Mouse (Mus musculus) midbrain, embryonic 10.5 days (tissue): ENCODE results near the gene B3gat2. TPM values are rescaled to one million over a fixed set of nuclear protein-coding genes. Genes with fewer than 3 reads are reported as not detected.

Experiments
- DNase-seq: peaks from one replicate; pipeline ENCODE4 v3.0.0-alpha.2; 2017; ENCODE audit warnings: low spot score
- H3K27ac ChIP-seq: fragments of 300-500 bp; sonication (generic); replicated peaks from 2 replicates; pipeline ENCODE4 v1.5.1; 2016; ENCODE audit warnings: mild to moderate bottlenecking
- H3K27me3 ChIP-seq: fragments of 300-500 bp; sonication (generic); 2 replicates; pipeline ENCODE4 v1.6.1; 2016; ENCODE audit warnings: low read depth, mild to moderate bottlenecking; ENCODE audit not compliant: poor library complexity, severe bottlenecking
- H3K36me3 ChIP-seq: fragments of 300-500 bp; sonication (generic); 2 replicates; pipeline ENCODE4 v1.6.1; 2016; ENCODE audit warnings: mild to moderate bottlenecking, moderate library complexity
- H3K4me1 ChIP-seq: fragments of 300-500 bp; sonication (generic); 2 replicates; pipeline ENCODE4 v1.6.1; 2016
- H3K4me3 ChIP-seq: fragments of 300-500 bp; sonication (generic); 2 replicates; pipeline ENCODE4 v1.5.1; 2016; ENCODE audit warnings: mild to moderate bottlenecking, moderate library complexity
- H3K9me3 ChIP-seq: fragments of 300-500 bp; sonication (generic); replicated peaks from 2 replicates; pipeline ENCODE4 v1.6.1; 2016; ENCODE audit warnings: mild to moderate bottlenecking
- WGBS: fragments of 180-500 bp; shearing (Covaris S2); methylation state at CpG from one replicate; pipeline ENCODE4 v1.1.7; 2016; 5-methylcytosine and 5-hydroxymethylcytosine counted together
- polyA plus RNA-seq: library from polyadenylated mRNA; unstranded; fragments of >200 nt; fragmentation: Nextera tagmentation; extraction: Ambion mirVana; gene quantifications from 2 replicates; pipeline ENCODE4 v1.2.1, GENCODE M21; 2016

The B3gat2 gene
- polyA plus RNA-seq, 1 experiment from 2014 or later, result 1.1 TPM

DNA sequence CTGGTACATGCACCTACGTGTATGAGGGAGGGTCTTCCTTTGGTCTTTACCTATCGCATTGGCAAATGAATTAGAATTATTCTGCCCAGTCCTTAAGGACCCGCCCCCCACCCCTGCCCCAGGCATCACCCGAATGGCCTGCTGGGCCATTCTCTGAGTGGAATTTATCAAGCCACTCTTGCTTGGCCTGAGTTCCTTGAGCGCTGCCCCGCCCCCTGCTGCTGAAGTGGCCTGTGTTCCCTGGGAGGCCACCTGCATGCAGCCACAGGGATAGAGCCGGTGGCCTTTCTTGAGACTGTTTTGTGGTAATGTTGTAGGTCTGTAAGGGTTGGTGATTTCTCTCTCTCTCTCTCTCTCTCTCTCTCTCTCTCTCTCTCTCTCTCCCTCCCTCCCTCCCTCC lies 2.2 kb downstream of the B3gat2 start:
- Histone ChIP-seq H3K27me3 (peaks cover 68% of the 10 kb centered on the region), H3K27ac (no peak overlapping the region), H3K4me1 (peaks cover 26% of the 10 kb centered on the region), H3K36me3 (no peaks in the 10 kb centered on the region), H3K4me3 (peak overlapping the region; percentile 74), H3K9me3 (no peaks in the 10 kb centered on the region)
- peak; percentile 34 for DNase-seq
- 2% methylated on average over 7 of the region's 7 CpGs for WGBS

DNA sequence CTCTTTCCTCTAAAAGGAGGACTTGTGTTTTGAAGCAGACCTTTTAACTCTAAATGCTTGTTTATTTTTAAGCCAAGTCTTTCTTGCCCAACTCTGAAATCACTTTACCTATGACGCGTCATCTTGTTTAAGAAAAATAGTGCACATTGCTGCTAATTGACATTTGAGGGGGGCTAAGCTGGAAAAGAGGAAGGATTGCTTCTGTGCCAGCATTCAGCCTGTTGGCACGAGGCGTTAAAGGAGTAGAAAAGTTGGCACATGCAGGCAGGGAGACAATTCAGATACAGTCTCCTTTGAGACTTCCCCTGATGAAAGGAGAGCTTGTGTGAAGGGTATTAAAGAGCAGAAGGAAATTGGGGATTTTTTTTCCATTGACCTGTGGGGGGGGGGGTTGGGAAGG lies 3.2 kb downstream of the B3gat2 start:
- Histone ChIP-seq H3K9me3 (no peaks in the 10 kb centered on the region), H3K27me3 (peaks cover 58% of the 10 kb centered on the region), H3K4me1 (peaks cover 26% of the 10 kb centered on the region), H3K4me3 (no peak overlapping the region), H3K27ac (no peak overlapping the region), H3K36me3 (no peaks in the 10 kb centered on the region)
- DNase-seq, result no peak
- WGBS, result 79% methylated on average over 4 of the region's 4 CpGs

DNA sequence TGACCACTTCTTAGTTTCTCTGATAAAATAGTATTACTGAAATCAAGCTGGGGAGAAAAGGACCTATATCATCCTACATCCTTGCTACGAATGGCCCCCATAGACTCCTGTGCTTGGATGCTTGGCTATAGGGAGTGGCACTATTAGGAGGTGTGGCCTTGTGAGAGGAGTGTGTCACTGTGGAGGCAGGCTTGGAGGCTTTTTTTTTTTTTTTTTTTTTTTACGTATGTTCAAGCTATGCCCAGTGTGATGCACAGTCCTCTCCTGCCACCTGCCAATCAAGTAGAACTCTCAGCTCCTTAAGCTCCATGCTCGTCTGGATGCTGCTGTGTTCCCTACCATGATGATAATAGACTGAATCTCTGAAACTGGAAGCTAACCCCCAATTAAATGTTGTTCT lies 11.5 kb downstream of the B3gat2 start:
- H3K27ac ChIP-seq, result no peak overlapping the region
- DNase-seq, result no peak
- H3K27me3 ChIP-seq, result no peaks in the 10 kb centered on the region
- 66% methylated on average over 3 of the region's 3 CpGs for WGBS
- no peaks in the 10 kb centered on the region for H3K9me3 ChIP-seq
- H3K4me1 ChIP-seq, result no peaks in the 10 kb centered on the region
- no peaks in the 10 kb centered on the region for H3K36me3 ChIP-seq
- no peak overlapping the region for H3K4me3 ChIP-seq

DNA sequence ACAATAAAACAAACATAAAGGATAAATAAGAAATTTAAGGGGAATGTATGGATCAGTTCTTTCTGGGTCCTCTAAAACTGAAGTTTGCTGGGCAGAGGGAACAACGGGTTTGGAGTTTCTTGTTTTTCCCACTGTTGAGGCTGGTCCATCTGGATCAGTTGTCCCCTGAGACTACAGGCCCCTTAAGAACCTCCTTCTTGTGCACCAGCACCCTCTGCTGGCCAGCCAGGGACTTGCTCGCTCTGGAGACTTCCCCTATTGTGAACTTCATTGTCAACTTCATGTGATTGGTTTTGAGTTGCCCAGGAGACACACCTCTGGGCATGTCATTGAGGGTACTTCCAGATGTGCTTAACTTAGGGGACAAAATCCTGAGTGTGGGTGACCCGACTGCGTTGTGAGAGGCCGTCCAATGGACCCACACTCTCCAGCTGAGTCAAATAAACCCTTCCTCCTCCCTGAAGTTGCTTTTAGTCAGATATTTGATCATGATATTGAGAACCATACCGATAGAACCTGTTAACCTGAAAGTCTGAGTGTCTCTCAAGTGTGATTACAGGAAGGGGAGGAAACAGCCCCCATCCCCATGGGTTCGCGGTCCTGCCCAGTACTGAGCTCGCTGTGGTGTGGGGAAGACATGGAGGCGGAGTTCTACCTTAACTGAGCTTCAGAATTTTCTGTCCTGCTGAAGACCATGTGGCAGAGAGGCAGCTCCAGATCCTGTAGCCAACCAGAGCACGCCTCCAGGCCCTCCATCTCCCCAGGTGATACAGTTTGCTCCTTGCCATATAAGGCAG lies 31.4 kb downstream of the B3gat2 start:
- Histone ChIP-seq H3K9me3 (no peaks in the 10 kb centered on the region), H3K27me3 (no peaks in the 10 kb centered on the region), H3K36me3 (no peaks in the 10 kb centered on the region), H3K27ac (no peak overlapping the region), H3K4me3 (no peak overlapping the region), H3K4me1 (no peaks in the 10 kb centered on the region)
- WGBS, result 53% methylated on average over 11 of the region's 11 CpGs
- peak; percentile 75 for DNase-seq

DNA sequence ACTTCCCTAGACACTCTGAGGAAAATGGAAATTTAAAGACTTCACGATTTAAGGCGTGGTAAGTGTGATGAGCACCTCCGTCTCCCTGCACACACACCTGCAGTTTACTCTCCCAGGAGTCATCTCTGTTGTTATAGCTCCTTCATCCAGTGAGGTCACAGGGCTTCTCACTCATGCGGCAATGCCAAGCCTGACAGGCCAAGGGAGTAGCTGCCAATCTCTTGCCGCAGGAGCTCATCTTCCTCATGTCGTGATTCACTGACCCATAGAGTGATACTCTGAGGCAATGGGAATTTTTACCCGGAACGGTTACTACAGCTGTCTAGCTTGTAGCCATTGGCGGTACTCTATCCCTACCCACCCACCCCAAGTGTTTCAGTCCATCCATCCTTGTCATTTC lies 36.8 kb downstream of the B3gat2 start:
- Histone ChIP-seq H3K4me1 (no peaks in the 10 kb centered on the region), H3K4me3 (no peak overlapping the region), H3K9me3 (no peaks in the 10 kb centered on the region), H3K27me3 (no peaks in the 10 kb centered on the region), H3K27ac (no peak overlapping the region), H3K36me3 (no peaks in the 10 kb centered on the region)
- no peak for DNase-seq
- 90% methylated on average over 9 of the region's 9 CpGs for WGBS

DNA sequence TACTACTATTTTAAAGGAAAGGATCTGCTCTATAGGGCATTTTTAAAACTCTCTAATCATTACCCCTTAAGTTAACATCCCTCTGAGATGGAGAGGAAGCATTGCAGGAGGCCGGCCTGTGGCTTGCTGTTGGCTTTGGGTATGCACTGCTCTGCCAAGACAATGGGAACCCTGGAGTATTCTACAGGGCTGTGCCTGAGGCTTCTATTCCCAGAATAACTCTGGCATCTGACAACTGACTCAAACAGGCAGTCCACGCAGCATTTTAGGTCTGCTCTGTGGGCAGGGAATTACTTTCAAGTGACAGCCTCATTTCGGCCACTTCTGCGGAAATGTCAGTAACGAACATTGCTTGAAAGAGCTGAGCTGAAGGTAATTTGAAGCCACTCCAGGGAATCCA lies 60.1 kb downstream of the B3gat2 start:
- no peak for DNase-seq
- 88% methylated on average over 5 of the region's 5 CpGs for WGBS
- H3K27me3 ChIP-seq, result no peaks in the 10 kb centered on the region
- H3K4me3 ChIP-seq, result no peak overlapping the region
- no peaks in the 10 kb centered on the region for H3K9me3 ChIP-seq
- no peak overlapping the region for H3K27ac ChIP-seq
- H3K4me1 ChIP-seq, result no peaks in the 10 kb centered on the region
- H3K36me3 ChIP-seq, result no peaks in the 10 kb centered on the region

DNA sequence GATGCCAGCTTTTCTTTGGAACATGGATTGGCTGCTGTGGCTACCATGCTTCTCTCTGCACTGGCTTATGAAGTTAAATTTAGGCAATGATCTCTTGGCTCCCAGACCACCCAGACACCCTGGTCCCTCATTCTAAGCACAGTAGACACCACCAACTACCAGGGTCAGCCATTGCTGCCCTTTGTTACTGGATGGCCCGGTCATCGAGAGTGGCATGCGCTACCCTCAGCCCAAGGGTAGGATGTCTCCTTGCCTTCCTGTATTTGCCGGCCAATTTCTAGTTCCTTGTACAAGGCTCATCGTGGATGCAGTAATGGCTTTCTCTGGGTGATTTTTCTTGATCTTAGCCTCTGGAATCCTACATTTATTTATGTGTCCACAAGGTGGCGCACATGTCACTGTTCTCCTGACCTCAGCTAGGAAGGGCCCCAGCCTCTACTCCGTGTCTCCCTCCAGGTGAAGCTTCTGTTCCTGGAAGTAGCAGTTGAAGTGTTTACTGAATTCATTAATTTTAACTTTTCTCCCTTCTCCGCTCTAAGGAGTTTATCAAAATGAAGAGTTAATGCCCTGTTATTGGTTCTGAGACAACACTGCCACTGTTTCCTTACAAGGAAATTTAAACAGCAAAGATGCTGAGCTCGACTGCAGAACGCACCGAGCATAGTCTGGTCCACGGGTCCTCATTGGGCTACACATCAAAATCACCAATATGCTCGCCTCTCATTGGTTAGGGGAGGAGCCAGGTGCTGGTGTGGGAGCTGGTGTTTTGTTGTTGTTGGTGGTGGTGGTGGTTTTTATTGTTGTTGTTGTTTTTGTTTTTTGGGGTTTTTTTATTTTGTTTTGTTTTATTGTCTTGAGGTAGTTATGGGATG lies 65.6 kb downstream of the B3gat2 start:
- H3K36me3 ChIP-seq, result no peaks in the 10 kb centered on the region
- WGBS, result 52% methylated on average over 13 of the region's 13 CpGs
- H3K27me3 ChIP-seq, result no peaks in the 10 kb centered on the region
- no peak overlapping the region for H3K27ac ChIP-seq
- DNase-seq, result peak; percentile 44
- H3K4me1 ChIP-seq, result no peaks in the 10 kb centered on the region
- no peaks in the 10 kb centered on the region for H3K9me3 ChIP-seq
- H3K4me3 ChIP-seq, result no peak overlapping the region

DNA sequence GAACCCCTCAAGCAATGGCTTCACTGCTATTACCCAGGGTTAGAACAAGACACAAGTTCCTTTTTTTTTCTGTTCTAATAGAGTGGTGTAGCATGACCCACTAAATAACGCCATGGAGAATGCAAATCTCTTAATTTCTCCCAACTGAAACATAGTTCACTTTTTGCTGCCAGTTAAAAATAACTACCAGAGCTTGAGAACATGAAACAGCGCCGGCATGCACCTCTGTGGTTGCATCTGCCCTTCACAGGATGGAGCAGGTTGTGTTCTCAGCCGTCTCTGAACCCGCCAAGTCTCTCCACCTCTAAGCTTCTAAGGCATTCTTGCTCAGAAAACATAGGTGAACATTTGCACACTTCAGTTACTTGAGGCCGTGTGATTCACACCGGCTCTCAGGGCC lies 72.7 kb downstream of the B3gat2 start:
- no peak overlapping the region for H3K4me3 ChIP-seq
- H3K27ac ChIP-seq, result no peak overlapping the region
- H3K4me1 ChIP-seq, result peaks cover 5% of the 10 kb centered on the region
- no peaks in the 10 kb centered on the region for H3K27me3 ChIP-seq
- no peaks in the 10 kb centered on the region for H3K36me3 ChIP-seq
- 88% methylated on average over 7 of the region's 7 CpGs for WGBS
- no peak for DNase-seq
- no peaks in the 10 kb centered on the region for H3K9me3 ChIP-seq

DNA sequence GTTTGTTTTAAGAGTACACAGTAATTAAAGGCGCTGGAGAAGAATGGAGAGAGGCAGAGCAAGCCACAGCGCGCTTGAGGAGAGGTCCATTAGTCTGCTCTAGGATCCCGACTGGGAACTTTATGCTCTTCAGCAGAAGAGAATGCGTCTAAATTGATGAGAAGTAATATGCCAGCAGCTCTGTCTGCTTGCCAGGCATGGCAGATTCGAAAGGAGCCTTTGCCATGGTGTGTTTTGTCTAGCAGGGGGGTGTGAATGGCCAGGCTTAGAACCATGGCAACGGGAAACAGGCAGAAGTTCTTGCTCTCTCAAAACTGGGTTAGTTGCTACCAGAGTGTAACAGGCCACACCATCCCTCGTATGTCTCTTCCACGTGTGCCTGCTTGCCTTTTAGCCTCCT lies 73.3 kb downstream of the B3gat2 start:
- Histone ChIP-seq H3K36me3 (no peaks in the 10 kb centered on the region), H3K4me1 (peaks cover 5% of the 10 kb centered on the region), H3K4me3 (no peak overlapping the region), H3K27me3 (no peaks in the 10 kb centered on the region), H3K9me3 (no peaks in the 10 kb centered on the region), H3K27ac (no peak overlapping the region)
- DNase-seq, result no peak
- 71% methylated on average over 9 of the region's 9 CpGs for WGBS

DNA sequence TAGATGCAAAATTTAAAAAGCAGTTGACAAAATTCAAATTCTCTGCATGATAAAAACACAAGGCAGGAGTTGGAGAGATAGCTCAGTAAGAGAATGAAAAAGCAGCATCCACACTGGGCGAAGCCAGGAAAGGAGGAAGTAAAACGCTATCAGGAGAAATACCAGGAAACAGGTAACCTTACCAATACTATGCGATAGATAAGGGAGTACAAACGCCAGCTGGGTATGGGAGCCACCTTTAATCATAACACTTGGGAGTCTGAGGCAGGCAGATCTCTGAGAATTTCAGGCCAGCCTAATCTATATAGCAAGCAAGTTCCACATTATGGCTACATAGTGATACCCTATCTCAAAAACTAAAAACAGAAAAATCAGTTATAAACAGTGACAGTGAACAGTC lies 75.1 kb downstream of the B3gat2 start:
- Histone ChIP-seq H3K27me3 (no peaks in the 10 kb centered on the region), H3K36me3 (no peaks in the 10 kb centered on the region), H3K4me3 (no peak overlapping the region), H3K4me1 (peaks cover 5% of the 10 kb centered on the region), H3K27ac (no peak overlapping the region), H3K9me3 (no peaks in the 10 kb centered on the region)
- DNase-seq, result no peak
- WGBS, result 87% methylated on average over 4 of the region's 4 CpGs

DNA sequence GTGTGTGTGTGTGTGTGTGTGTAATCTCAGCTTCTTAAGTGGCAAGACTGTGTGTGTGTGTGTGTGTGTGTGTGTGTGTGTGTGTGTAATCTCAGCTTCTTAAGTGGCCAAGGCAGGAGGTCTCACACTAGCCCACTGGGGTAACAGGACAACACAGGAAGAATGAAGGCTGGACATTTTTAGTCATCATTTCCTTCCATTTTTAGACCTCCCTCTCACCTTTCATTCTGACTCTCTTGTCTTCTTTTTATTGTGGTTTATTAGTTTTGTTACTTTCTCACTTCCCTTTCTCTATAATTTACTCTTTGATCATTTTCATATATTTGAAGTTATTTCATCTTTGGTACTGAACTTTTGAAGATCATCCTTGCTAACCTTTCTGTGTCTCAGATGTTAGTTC lies 79.4 kb downstream of the B3gat2 start:
- no peaks in the 10 kb centered on the region for H3K9me3 ChIP-seq
- no peaks in the 10 kb centered on the region for H3K4me1 ChIP-seq
- no peaks in the 10 kb centered on the region for H3K27me3 ChIP-seq
- H3K27ac ChIP-seq, result no peak overlapping the region
- peaks cover 25% of the 10 kb centered on the region for H3K36me3 ChIP-seq
- no peak for DNase-seq
- no peak overlapping the region for H3K4me3 ChIP-seq

DNA sequence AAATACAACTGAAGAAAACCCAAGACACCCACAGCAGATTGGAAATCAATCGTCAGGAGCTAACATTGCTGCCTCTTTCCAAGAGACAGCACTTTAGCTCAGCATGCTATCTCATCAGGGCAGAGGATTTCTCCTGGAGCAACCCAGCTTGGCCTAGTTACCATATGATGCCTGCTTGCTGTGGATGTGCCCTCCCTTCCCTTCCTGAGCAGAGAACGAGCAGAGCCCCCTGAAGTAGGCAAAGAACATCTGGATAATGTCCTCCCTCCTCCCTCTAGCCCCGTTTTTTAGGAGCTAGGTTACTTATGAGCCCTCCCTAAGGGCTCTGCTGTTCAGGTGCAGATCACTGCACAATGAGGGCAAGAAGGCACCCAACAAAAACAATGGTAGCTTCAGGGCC lies 81.1 kb downstream of the B3gat2 start:
- no peak for DNase-seq
- peaks cover 38% of the 10 kb centered on the region for H3K36me3 ChIP-seq
- H3K27ac ChIP-seq, result no peak overlapping the region
- no peaks in the 10 kb centered on the region for H3K9me3 ChIP-seq
- no peak overlapping the region for H3K4me3 ChIP-seq
- WGBS, result 76% methylated on average over 3 of the region's 3 CpGs
- H3K4me1 ChIP-seq, result no peaks in the 10 kb centered on the region
- no peaks in the 10 kb centered on the region for H3K27me3 ChIP-seq

DNA sequence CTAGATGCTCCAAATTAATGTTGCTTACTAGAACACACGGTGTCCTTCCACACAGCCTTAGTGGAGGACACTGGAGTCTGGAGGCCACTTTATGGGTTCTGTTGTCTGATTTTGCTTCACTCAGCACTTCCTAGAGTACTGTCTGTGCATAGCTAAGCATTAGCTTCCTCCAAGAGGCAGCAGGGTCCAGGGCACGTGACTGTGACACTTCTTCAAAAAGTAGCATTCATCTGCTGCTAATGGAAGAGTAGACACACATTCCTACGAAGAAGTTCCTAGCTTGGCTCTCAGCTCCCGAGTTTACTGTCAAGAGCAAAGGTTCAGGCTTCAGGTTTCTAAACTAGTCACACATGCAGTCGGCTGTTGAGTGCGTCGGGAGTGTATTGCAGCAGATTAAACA lies 82.2 kb downstream of the B3gat2 start:
- Histone ChIP-seq H3K27me3 (no peaks in the 10 kb centered on the region), H3K9me3 (no peaks in the 10 kb centered on the region), H3K36me3 (peaks cover 50% of the 10 kb centered on the region), H3K27ac (no peak overlapping the region), H3K4me1 (no peaks in the 10 kb centered on the region), H3K4me3 (no peak overlapping the region)
- 93% methylated on average over 7 of the region's 7 CpGs for WGBS
- DNase-seq, result no peak
